Mouse (Mus musculus) stomach, embryonic 16.5 days (tissue): ENCODE measurements around the gene Klc1. TPM values are rescaled to one million over a fixed set of nuclear protein-coding genes. Genes with fewer than 3 reads are reported as not detected.

ENCODE experiments used
- ATAC-seq: fragments of 200-750 bp; cut with Nextera tagmentation; 2 replicates; pipeline ENCODE4 v1.8.0; 2017; ENCODE audit warnings: moderate number of reproducible peaks, moderate TSS enrichment; ENCODE audit not compliant: insufficient read depth, low FRiP score
- H3K27ac ChIP-seq: fragments of 300-500 bp; sonication (generic); 2 replicates; pipeline ENCODE4 v1.5.1; 2014; ENCODE audit warnings: low read length
- H3K27me3 ChIP-seq: fragments of 300-500 bp; sonication (generic); 2 replicates; pipeline ENCODE4 v1.6.1; 2014; ENCODE audit warnings: low read length, control low read depth, mixed read lengths; ENCODE audit not compliant: control insufficient read depth, insufficient read depth
- H3K36me3 ChIP-seq: fragments of 300-500 bp; sonication (generic); 2 replicates; pipeline ENCODE4 v1.6.1; 2014; ENCODE audit warnings: low read length; ENCODE audit not compliant: control insufficient read depth, insufficient read depth
- H3K4me1 ChIP-seq: fragments of 300-500 bp; sonication (generic); 2 replicates; pipeline ENCODE4 v1.6.1; 2014; ENCODE audit warnings: low read length, control low read depth, mixed read lengths; ENCODE audit not compliant: control insufficient read depth, insufficient read depth
- H3K4me2 ChIP-seq: fragments of 300-500 bp; sonication (generic); 2 replicates; pipeline ENCODE4 v1.6.1; 2014; ENCODE audit warnings: low read depth, low read length, mixed read lengths
- H3K4me3 ChIP-seq: fragments of 300-500 bp; sonication (generic); replicated peaks from 2 replicates; pipeline ENCODE4 v1.5.1; 2014; ENCODE audit warnings: mild to moderate bottlenecking, low read length
- H3K9ac ChIP-seq: fragments of 300-500 bp; sonication (generic); 2 replicates; pipeline ENCODE4 v1.6.1; 2014; ENCODE audit warnings: low read length
- H3K9me3 ChIP-seq: fragments of 300-500 bp; sonication (generic); replicated peaks from 2 replicates; pipeline ENCODE4 v1.6.1; 2016; ENCODE audit warnings: low read length, control low read depth; ENCODE audit not compliant: control insufficient read depth
- WGBS: fragments of 180-500 bp; shearing (Covaris S2); extraction: QIAGEN DNeasy Blood & Tissue Kit; methylation state at CpG from one replicate; pipeline ENCODE4 v1.1.7; 2014; 5-methylcytosine and 5-hydroxymethylcytosine counted together
- polyA plus RNA-seq: library from polyadenylated mRNA; unstranded; fragments of >200 nt; fragmentation: Nextera tagmentation; extraction: Ambion mirVana; gene quantifications from 2 replicates; pipeline ENCODE4 v1.2.1, GENCODE M21; 2015

The Klc1 gene
- polyA plus RNA-seq, 1 experiment from 2014 or later, result 96.1 TPM

GRCm38 (mm10) chr12:111819936-111820335 lies 61.3 kb downstream of the Klc1 start:
- Histone ChIP-seq H3K27me3 (no peaks in the 10 kb centered on the region), H3K4me1 (peaks cover 46% of the 10 kb centered on the region), H3K4me3 (no peak overlapping the region), H3K36me3 (0 out of 2 replicates have a peak, but pooled peaks cover 7% of the 10 kb centered on the region), H3K9ac (no peak overlapping the region), H3K4me2 (no peak overlapping the region), H3K9me3 (no peaks in the 10 kb centered on the region), H3K27ac (no peak overlapping the region)
- no peak for ATAC-seq
- WGBS, result 62% methylated on average over 8 of the region's 8 CpGs

GRCm38 (mm10) chr12:111820708-111821107 lies 62.1 kb downstream of the Klc1 start:
- Histone ChIP-seq H3K36me3 (0 out of 2 replicates have a peak, but pooled peaks cover 13% of the 10 kb centered on the region), H3K27me3 (no peaks in the 10 kb centered on the region), H3K9me3 (no peaks in the 10 kb centered on the region), H3K9ac (no peak overlapping the region), H3K4me3 (no peak overlapping the region), H3K4me1 (peaks cover 39% of the 10 kb centered on the region), H3K4me2 (no peak overlapping the region), H3K27ac (no peak overlapping the region)
- WGBS, result 80% methylated on average over 7 of the region's 7 CpGs
- ATAC-seq, result no peak

- Histone ChIP-seq H3K9me3 (no peaks in the 10 kb centered on the region), H3K36me3 (0 out of 2 replicates have a peak, but pooled peaks cover 18% of the 10 kb centered on the region), H3K4me3 (no peak overlapping the region), H3K27me3 (no peaks in the 10 kb centered on the region), H3K27ac (no peak overlapping the region), H3K4me1 (peaks cover 26% of the 10 kb centered on the region), H3K4me2 (no peak overlapping the region), H3K9ac (no peak overlapping the region)
- no peak for ATAC-seq
- 67% methylated on average over 4 of the region's 4 CpGs for WGBS
These were observed 63.3 kb downstream of the Klc1 start for GRCm38 (mm10) chr12:111821931-111822330.

DNA sequence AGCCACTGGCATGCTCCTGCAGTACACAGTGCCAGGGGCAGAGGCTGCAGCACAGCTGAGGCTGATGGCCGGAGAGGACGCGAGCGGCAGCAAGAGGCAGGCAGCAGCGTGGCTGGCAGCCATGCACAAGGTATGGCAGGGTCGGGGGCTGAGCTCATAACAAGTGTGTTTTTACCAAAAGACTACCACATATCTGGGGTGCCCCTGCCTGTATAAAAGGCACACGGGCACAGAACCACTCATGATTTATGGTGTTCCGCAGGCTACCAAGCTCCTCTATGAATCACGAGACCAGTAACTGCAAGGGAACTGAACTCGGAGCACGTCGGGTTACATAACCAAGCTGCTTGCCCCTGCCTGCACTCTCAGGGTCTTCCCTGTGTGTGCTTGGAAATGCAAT lies 68.9 kb downstream of the Klc1 start:
- Histone ChIP-seq H3K27me3 (no peaks in the 10 kb centered on the region), H3K4me3 (no peak overlapping the region), H3K4me2 (no peak overlapping the region), H3K4me1 (no peaks in the 10 kb centered on the region), H3K27ac (no peak overlapping the region), H3K36me3 (peaks cover 49% of the 10 kb centered on the region; the same call in 1 of the 2 replicates), H3K9ac (no peak overlapping the region), H3K9me3 (no peaks in the 10 kb centered on the region)
- 88% methylated on average over 12 of the region's 12 CpGs for WGBS
- no peak for ATAC-seq

DNA sequence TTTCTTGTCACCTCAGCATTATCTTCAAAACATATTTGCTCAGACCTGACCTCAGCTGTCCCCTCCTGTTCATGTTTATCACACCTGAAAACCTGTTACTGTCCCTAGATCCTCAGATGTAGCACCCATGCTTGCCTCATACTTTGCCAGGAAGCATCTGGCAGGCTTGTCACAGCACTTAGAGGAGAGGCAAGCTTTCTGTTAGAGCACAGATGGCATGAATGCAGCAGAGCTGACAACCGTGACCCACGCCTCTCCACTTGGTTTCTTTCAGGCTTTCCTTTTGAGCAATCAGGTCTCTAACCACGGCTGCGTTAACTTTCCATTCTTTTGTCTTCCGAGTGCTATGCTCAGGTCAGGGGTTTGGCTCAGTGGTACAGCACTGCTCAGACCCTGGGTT lies 70.8 kb downstream of the Klc1 start:
- 80% methylated on average over 5 of the region's 5 CpGs for WGBS
- Histone ChIP-seq H3K9ac (no peak overlapping the region), H3K4me2 (no peak overlapping the region), H3K9me3 (no peaks in the 10 kb centered on the region), H3K27me3 (no peaks in the 10 kb centered on the region), H3K36me3 (peaks cover 52% of the 10 kb centered on the region), H3K4me1 (no peaks in the 10 kb centered on the region), H3K27ac (no peak overlapping the region), H3K4me3 (no peak overlapping the region)
- ATAC-seq, result no peak

- no peak overlapping the region for H3K4me2 ChIP-seq
- no peaks in the 10 kb centered on the region for H3K27me3 ChIP-seq
- H3K27ac ChIP-seq, result no peak overlapping the region
- H3K4me3 ChIP-seq, result no peak overlapping the region
- peaks cover 47% of the 10 kb centered on the region for H3K36me3 ChIP-seq
- no peaks in the 10 kb centered on the region for H3K4me1 ChIP-seq
- no peaks in the 10 kb centered on the region for H3K9me3 ChIP-seq
- no peak for ATAC-seq
- WGBS, result 90% methylated on average over 9 of the region's 9 CpGs
- H3K9ac ChIP-seq, result no peak overlapping the region
These were observed 71.3 kb downstream of the Klc1 start for GRCm38 (mm10) chr12:111829954-111830353.

GRCm38 (mm10) chr12:111830375-111830774 lies 71.7 kb downstream of the Klc1 start:
- WGBS, result 85% methylated on average over 10 of the region's 10 CpGs
- peaks cover 45% of the 10 kb centered on the region for H3K36me3 ChIP-seq

GRCm38 (mm10) chr12:111832643-111833042 lies 74.0 kb downstream of the Klc1 start:
- Histone ChIP-seq H3K36me3 (peaks cover 36% of the 10 kb centered on the region), H3K4me2 (no peak overlapping the region), H3K9me3 (no peaks in the 10 kb centered on the region), H3K4me3 (no peak overlapping the region), H3K27me3 (no peaks in the 10 kb centered on the region), H3K9ac (no peak overlapping the region), H3K27ac (no peak overlapping the region), H3K4me1 (no peaks in the 10 kb centered on the region)
- WGBS, result 74% methylated on average over 5 of the region's 5 CpGs
- ATAC-seq, result no peak

More at GRCm38 (mm10) chr12:111830375-111830774, 71.7 kb downstream of the Klc1 start:
- Histone ChIP-seq H3K4me3 (no peak overlapping the region), H3K9me3 (no peaks in the 10 kb centered on the region), H3K27ac (no peak overlapping the region), H3K27me3 (no peaks in the 10 kb centered on the region), H3K4me1 (no peaks in the 10 kb centered on the region), H3K9ac (no peak overlapping the region), H3K4me2 (no peak overlapping the region)
- ATAC-seq, result no peak

GRCm38 (mm10) chr12:111833457-111833856 lies 74.8 kb downstream of the Klc1 start:
- 86% methylated on average over 10 of the region's 10 CpGs for WGBS
- Histone ChIP-seq H3K9me3 (no peaks in the 10 kb centered on the region), H3K4me3 (no peak overlapping the region), H3K4me2 (no peak overlapping the region), H3K4me1 (no peaks in the 10 kb centered on the region), H3K36me3 (peaks cover 29% of the 10 kb centered on the region), H3K9ac (no peak overlapping the region), H3K27ac (no peak overlapping the region), H3K27me3 (no peaks in the 10 kb centered on the region)
- ATAC-seq, result no peak
